Mouse (Mus musculus) kidney, postnatal 36 days (tissue): ENCODE measurements around the gene Pxdn.
A peak's percentile ranks its signal among the peaks of the same experiment; 100 is the strongest.

Source experiments
- DNase-seq, 2 experiments: peaks; one replicate each; pipeline ENCODE4 v3.0.0; 2021 to 2022; ENCODE audit warnings: mixed read lengths in 2 of 2

Gene Pxdn

GRCm38 (mm10) chr12:29954464-29954863 is 17.1 kb downstream of the Pxdn start:
- no peak for DNase-seq

- DNase-seq: peak; percentile 78 to 84
Observed at GRCm38 (mm10) chr12:29956969-29957368, 19.6 kb downstream of the Pxdn start.

GRCm38 (mm10) chr12:29958637-29959036 is 21.2 kb downstream of the Pxdn start:
- peak; percentile 69 to 81 for DNase-seq

- peak in 1 of 2 experiments; percentile 48 for DNase-seq
Observed at GRCm38 (mm10) chr12:29961041-29961440, 23.6 kb downstream of the Pxdn start.

GRCm38 (mm10) chr12:29965016-29965415 is 27.6 kb downstream of the Pxdn start:
- no peak for DNase-seq

GRCm38 (mm10) chr12:29971795-29972464 is 34.5 kb downstream of the Pxdn start:
- DNase-seq: no peak

GRCm38 (mm10) chr12:29972533-29972932 is 35.1 kb downstream of the Pxdn start:
- DNase-seq: no peak

- DNase-seq: no peak
Observed at GRCm38 (mm10) chr12:29980076-29980475, 42.7 kb downstream of the Pxdn start.

- DNase-seq: no peak
Observed at GRCm38 (mm10) chr12:29981722-29982293, 44.4 kb downstream of the Pxdn start.

- no peak for DNase-seq
Observed at GRCm38 (mm10) chr12:29983190-29983589, 45.8 kb downstream of the Pxdn start.

- no peak for DNase-seq
Observed at GRCm38 (mm10) chr12:29985126-29985525, 47.7 kb downstream of the Pxdn start.

- DNase-seq: no peak
Observed at GRCm38 (mm10) chr12:29986241-29986640, 48.8 kb downstream of the Pxdn start.

- DNase-seq: no peak
Observed at GRCm38 (mm10) chr12:29998895-29999294, 61.5 kb downstream of the Pxdn start.

- DNase-seq: no peak
Observed at GRCm38 (mm10) chr12:30001951-30002350, 64.5 kb downstream of the Pxdn start.

GRCm38 (mm10) chr12:30003680-30004364 is 66.4 kb downstream of the Pxdn start:
- DNase-seq: no peak

- DNase-seq: no peak
Observed at GRCm38 (mm10) chr12:30004365-30004723, 66.9 kb downstream of the Pxdn start.

- DNase-seq: peak in 1 of 2 experiments; percentile 60
Observed at GRCm38 (mm10) chr12:30006586-30006985, 69.2 kb downstream of the Pxdn start.

- no peak for DNase-seq
Observed at GRCm38 (mm10) chr12:30008741-30009140, 71.3 kb downstream of the Pxdn start.

- DNase-seq: no peak
Observed at GRCm38 (mm10) chr12:30015501-30015900, 78.1 kb downstream of the Pxdn start.

GRCm38 (mm10) chr12:30017131-30017530 is 79.7 kb downstream of the Pxdn start:
- DNase-seq: no peak

GRCm38 (mm10) chr12:30020447-30020846 is 83.0 kb downstream of the Pxdn start:
- no peak for DNase-seq

- DNase-seq: peak; percentile 55 to 78
Observed at GRCm38 (mm10) chr12:30023491-30023890, 86.1 kb downstream of the Pxdn start.

- no peak for DNase-seq
Observed at GRCm38 (mm10) chr12:30024264-30024825, 86.9 kb downstream of the Pxdn start.
